Mouse (Mus musculus): ENCODE results near the gene Ins2.

Gene Ins2
- long read RNA-seq, experiment 1 = 0 reads
- long read RNA-seq, experiment 2 = 0 reads

GRCm38 (mm10) chr7:142743281-142743680 is at the start of gene Ins2:
Gene Ins2 (minus strand): TSS chr7:142743381.
- intact Hi-C loops (cut with DNase I) = no loop called here

- intact Hi-C loops (cut with DNase I) = loop anchor here (10.0 kb wide), 1 partner anchor 62 kb away; no protein-coding TSS in a partner anchor
Observed at GRCm38 (mm10) chr7:142792650-142793275, 49.6 kb upstream of the Ins2 start.

GRCm38 (mm10) chr7:142789667-142790066 is 46.5 kb upstream of the Ins2 start:
- intact Hi-C loops (cut with DNase I) = loop anchor here (10.0 kb wide), 1 partner anchor 65 kb away; no protein-coding TSS in a partner anchor

GRCm38 (mm10) chr7:142737772-142738171 is 5.4 kb downstream of the Ins2 start:
- intact Hi-C loops (cut with DNase I) = no loop called here

GRCm38 (mm10) chr7:142736943-142737490 is 6.2 kb downstream of the Ins2 start:
- intact Hi-C loops (cut with DNase I) = no loop called here

GRCm38 (mm10) chr7:142725973-142726372 is 17.2 kb downstream of the Ins2 start:
- intact Hi-C loops (cut with DNase I) = no loop called here

- intact Hi-C loops (cut with DNase I) = no loop called here
Observed at GRCm38 (mm10) chr7:142720725-142721124, 22.5 kb downstream of the Ins2 start.

GRCm38 (mm10) chr7:142714783-142715498 is 28.2 kb downstream of the Ins2 start:
- intact Hi-C loops (cut with DNase I) = no loop called here

GRCm38 (mm10) chr7:142706873-142707272 is 36.3 kb downstream of the Ins2 start:
- intact Hi-C loops (cut with DNase I) = no loop called here

GRCm38 (mm10) chr7:142699334-142699860 is 43.8 kb downstream of the Ins2 start:
- intact Hi-C loops (cut with DNase I) = no loop called here

- intact Hi-C loops (cut with DNase I) = loop anchor here (5.0 kb wide), 1 partner anchor 361 kb away; no protein-coding TSS in a partner anchor
Observed at GRCm38 (mm10) chr7:142678611-142679010, 64.6 kb downstream of the Ins2 start.

GRCm38 (mm10) chr7:142675644-142676043 is 67.5 kb downstream of the Ins2 start:
- intact Hi-C loops (cut with DNase I) = loop anchor here (5.0 kb wide), 1 partner anchor 358 kb away; no protein-coding TSS in a partner anchor

- intact Hi-C loops (cut with DNase I) = loop anchor here (5.0 kb wide), 1 partner anchor 358 kb away; no protein-coding TSS in a partner anchor
Observed at GRCm38 (mm10) chr7:142675141-142675540, 68.0 kb downstream of the Ins2 start.

- intact Hi-C loops (cut with DNase I) = loop anchor here (1.0 to 5.0 kb wide), 3 partner anchors 62 to 195 kb away; no protein-coding TSS in a partner anchor
Observed at GRCm38 (mm10) chr7:142672120-142672519, 71.1 kb downstream of the Ins2 start.

GRCm38 (mm10) chr7:142671067-142671466 is 72.1 kb downstream of the Ins2 start:
- intact Hi-C loops (cut with DNase I) = loop anchor here (5.0 kb wide), 2 partner anchors 134 to 194 kb away; no protein-coding TSS in a partner anchor

GRCm38 (mm10) chr7:142669751-142670625 is 73.2 kb downstream of the Ins2 start, which contains the start of gene Gm49394:
Gene Gm49394 (minus strand): TSS chr7:142669942.
- intact Hi-C loops (cut with DNase I) = loop anchor here (5.0 kb wide), 2 partner anchors 133 to 193 kb away; no protein-coding TSS in a partner anchor

- intact Hi-C loops (cut with DNase I) = no loop called here
Observed at GRCm38 (mm10) chr7:142668328-142668727, 74.9 kb downstream of the Ins2 start.

GRCm38 (mm10) chr7:142667521-142667920 is 75.7 kb downstream of the Ins2 start:
- intact Hi-C loops (cut with DNase I) = no loop called here

GRCm38 (mm10) chr7:142666659-142667058 is 76.5 kb downstream of the Ins2 start, which contains the start of gene Igf2:
Gene Igf2 (minus strand): TSS chr7:142666816.
- intact Hi-C loops (cut with DNase I) = no loop called here

- intact Hi-C loops (cut with DNase I) = no loop called here
Observed at GRCm38 (mm10) chr7:142666109-142666508, 77.1 kb downstream of the Ins2 start.
